Mouse (Mus musculus) forebrain, embryonic 10.5 days (tissue): ENCODE results near the gene Glrx5. TPM values are rescaled to one million over a fixed set of nuclear protein-coding genes. Genes with fewer than 3 reads are reported as not detected.

Experiments used
- DNase-seq: peaks from one replicate; pipeline ENCODE4 v3.0.0-alpha.2; 2017; ENCODE audit warnings: low spot score; ENCODE audit errors: extremely low spot score
- H3K27ac ChIP-seq: fragments of 300-500 bp; sonication (generic); 2 replicates; pipeline ENCODE4 v1.5.1; 2016; ENCODE audit warnings: mild to moderate bottlenecking
- H3K27me3 ChIP-seq: fragments of 300-500 bp; sonication (generic); 2 replicates; pipeline ENCODE4 v1.6.1; 2016; ENCODE audit warnings: mild to moderate bottlenecking; ENCODE audit not compliant: poor library complexity, severe bottlenecking
- H3K36me3 ChIP-seq: fragments of 300-500 bp; sonication (generic); replicated peaks from 2 replicates; pipeline ENCODE4 v1.6.1; 2016; ENCODE audit warnings: mild to moderate bottlenecking, moderate library complexity
- H3K4me1 ChIP-seq: fragments of 300-500 bp; sonication (generic); 2 replicates; pipeline ENCODE4 v1.6.1; 2016
- H3K4me3 ChIP-seq: fragments of 300-500 bp; sonication (generic); 2 replicates; pipeline ENCODE4 v1.5.1; 2016; ENCODE audit warnings: mild to moderate bottlenecking, moderate library complexity
- H3K9me3 ChIP-seq: fragments of 300-500 bp; sonication (generic); 2 replicates; pipeline ENCODE4 v1.6.1; 2016; ENCODE audit warnings: mild to moderate bottlenecking, moderate library complexity
- WGBS: fragments of 180-500 bp; shearing (Covaris S2); methylation state at CpG from one replicate; pipeline ENCODE4 v1.1.7; 2016; 5-methylcytosine and 5-hydroxymethylcytosine counted together
- polyA plus RNA-seq: library from polyadenylated mRNA; unstranded; fragments of >200 nt; fragmentation: Nextera tagmentation; extraction: Ambion mirVana; gene quantifications from 2 replicates; pipeline ENCODE4 v1.2.1, GENCODE M21; 2016

Gene Glrx5
- polyA plus RNA-seq, 1 experiment from 2014 or later: 234 TPM

GRCm38 (mm10) chr12:105025947-105026586, 6.4 kb upstream of the Glrx5 start:
- H3K27me3 ChIP-seq: no peaks in the 10 kb centered on the region
- 0 out of 2 replicates have a peak overlapping the region, but pooled peaks have one; percentile 11 for H3K27ac ChIP-seq
- 61% methylated on average over 10 of the region's 10 CpGs for WGBS
- H3K9me3 ChIP-seq: peaks cover 17% of the 10 kb centered on the region
- peaks cover 10% of the 10 kb centered on the region for H3K4me1 ChIP-seq
- H3K4me3 ChIP-seq: no peak overlapping the region
- no peak for DNase-seq
- peaks cover 36% of the 10 kb centered on the region for H3K36me3 ChIP-seq

GRCm38 (mm10) chr12:105027323-105027991, 5.0 kb upstream of the Glrx5 start:
- Histone ChIP-seq H3K4me3 (no peak overlapping the region), H3K27me3 (no peaks in the 10 kb centered on the region), H3K27ac (no peak overlapping the region), H3K4me1 (peaks cover 16% of the 10 kb centered on the region), H3K9me3 (peaks cover 16% of the 10 kb centered on the region), H3K36me3 (peaks cover 36% of the 10 kb centered on the region)
- DNase-seq: peak; percentile 68
- 37% methylated on average over 15 of the region's 15 CpGs for WGBS

DNA sequence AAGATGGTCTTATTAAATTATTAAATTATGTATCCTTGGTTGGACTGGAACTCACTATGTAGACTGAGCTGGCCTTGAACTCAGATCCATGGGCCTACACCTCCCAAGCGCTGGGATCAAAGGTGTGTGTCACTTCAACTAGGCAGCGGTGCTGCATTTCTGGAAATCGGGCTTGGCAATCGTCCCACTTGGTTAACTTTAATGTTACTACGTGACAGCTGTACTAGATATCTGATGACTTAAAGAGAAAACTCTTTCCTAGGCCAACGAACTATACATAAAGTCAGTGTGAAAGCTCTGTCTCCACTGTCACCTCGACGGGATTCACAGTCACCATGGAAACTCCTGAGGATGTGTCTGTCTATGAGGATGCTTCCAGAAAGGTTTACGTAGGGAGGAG, 2.6 kb upstream of the Glrx5 start:
- Histone ChIP-seq H3K4me3 (no peak overlapping the region), H3K4me1 (peaks cover 36% of the 10 kb centered on the region), H3K27me3 (no peaks in the 10 kb centered on the region), H3K36me3 (peaks cover 25% of the 10 kb centered on the region), H3K27ac (no peak overlapping the region), H3K9me3 (no peaks in the 10 kb centered on the region)
- 93% methylated on average over 9 of the region's 9 CpGs for WGBS
- no peak for DNase-seq

DNA sequence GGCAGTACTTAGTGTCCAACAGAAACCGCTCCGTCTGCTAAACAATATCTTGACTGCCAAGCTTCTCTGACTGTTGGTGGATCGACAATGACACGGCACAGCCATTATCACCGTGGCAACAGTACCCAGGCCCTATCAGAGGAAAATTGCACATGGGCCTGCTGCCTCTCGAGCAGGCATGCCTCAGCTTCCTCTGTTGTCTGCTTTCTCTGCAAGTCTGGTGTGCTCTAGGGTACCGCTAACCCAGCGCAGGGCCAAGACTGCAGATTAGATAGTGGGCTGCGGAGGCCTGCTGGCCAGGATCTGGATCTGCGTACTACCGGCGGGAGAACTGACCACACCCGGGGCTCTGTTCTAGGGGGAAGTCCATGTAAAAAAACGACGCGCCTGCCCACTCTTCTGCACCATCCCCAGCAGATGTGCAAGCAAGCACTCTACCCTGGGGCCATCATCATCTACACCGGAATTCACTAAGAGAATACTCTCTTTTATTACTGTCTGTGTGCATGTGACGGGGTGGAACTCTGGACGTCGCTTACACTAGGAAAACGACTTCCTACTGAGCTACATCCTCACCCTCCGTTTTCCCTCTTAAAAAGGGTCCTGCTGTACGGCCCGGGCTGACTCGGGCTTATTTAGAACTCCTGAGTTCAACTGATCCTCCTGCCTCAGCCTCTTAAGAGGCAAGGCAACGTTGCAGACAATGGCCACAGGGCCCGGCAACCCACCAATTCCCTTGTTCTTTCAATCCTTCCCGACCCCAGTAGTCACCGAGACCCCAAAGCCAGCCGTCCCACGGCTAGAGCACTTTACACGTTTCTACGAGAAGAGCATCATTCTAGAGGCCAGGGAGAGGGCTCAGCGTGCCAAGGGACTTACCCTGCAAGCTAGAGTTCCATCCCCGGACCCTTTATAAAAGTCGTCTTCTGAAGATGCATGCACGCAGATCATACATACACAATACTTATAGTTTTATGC, 1.1 kb upstream of the Glrx5 start:
- Histone ChIP-seq H3K9me3 (no peaks in the 10 kb centered on the region), H3K27me3 (no peaks in the 10 kb centered on the region), H3K36me3 (peaks cover 29% of the 10 kb centered on the region), H3K4me3 (peak overlapping the region; percentile 90), H3K27ac (peak overlapping the region; percentile 89), H3K4me1 (peaks cover 41% of the 10 kb centered on the region)
- WGBS: 11% methylated on average over 37 of the region's 37 CpGs
- peak; percentile 37 for DNase-seq

DNA sequence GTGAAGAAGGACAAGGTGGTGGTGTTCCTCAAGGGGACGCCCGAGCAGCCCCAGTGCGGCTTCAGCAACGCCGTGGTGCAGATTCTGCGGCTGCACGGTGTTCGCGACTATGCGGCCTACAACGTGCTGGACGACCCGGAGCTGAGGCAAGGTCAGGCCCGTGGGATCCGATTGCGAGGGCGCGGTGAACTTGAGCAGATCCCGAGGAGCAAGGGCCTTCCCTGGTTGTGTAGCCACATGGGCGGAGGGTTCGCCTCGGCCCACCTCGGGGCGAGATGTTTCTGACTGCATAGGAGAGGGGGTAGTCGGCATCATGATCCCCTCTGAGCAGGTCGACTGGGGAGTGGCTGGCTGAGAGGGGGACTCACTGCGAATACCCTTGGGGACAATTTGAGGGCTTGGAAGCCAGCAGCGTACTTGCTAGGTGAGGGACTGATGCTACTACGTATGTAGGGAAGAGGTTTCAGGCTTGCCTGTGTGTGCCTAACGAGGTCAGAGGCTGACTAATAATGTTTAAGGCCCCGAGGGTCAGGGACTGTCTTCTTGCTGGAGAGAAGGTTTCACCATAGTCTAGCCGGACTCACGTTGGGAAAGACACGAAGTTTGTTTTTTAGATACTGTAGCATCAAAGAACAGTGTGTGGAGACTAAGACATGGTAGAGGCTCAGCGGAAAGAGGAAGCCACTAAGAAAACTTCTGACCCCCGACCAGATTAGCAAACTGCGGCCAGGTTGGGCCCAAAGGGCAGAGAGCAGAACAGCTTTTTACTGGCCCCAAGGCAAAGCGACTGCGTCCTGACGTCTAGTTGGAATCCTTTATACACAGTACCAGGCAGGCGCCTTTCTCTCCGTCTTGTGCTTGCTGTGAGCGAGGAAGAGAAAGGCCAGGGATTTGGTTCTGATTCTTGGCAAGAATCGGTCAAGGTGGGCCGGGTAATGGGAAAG, 616 bp downstream of the Glrx5 start:
- DNase-seq: no peak
- 3% methylated on average over 45 of the region's 45 CpGs for WGBS

DNA sequence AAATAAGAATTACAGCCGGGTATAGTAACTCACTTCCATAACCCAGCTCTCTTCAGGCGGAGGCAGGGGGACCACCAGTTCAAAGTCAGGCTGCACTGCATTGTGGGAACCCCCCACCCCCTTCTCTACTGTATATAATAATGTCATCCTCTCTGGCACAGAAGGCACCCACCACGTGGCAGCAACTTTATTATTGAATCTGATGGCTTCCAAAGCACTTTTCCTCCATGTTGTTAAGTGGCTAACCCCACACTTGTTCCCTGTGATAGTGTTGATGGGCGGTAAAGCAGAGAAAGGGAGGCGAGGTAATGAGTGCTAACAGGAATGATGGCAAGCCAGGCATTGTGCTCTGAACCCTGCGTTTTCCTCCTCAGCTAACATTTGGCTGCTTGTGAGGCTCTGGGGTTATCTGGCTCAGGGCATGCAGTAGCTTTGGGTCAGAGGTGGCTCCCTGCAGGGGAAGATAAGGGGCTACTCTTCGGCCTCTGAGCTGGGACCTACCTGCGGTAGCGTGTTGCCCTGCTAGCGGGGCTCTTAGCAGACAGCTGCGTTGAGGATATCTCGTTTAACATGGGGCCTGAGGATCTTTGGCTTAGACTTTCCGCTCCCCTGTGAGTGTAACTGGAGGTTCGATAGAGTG, 1.8 kb downstream of the Glrx5 start:
- H3K4me1 ChIP-seq: peaks cover 48% of the 10 kb centered on the region
- no peaks in the 10 kb centered on the region for H3K27me3 ChIP-seq
- no peaks in the 10 kb centered on the region for H3K9me3 ChIP-seq
- H3K4me3 ChIP-seq: peak overlapping the region; percentile 90
- 82% methylated on average over 14 of the region's 14 CpGs for WGBS
- H3K27ac ChIP-seq: peak overlapping the region; percentile 89; the same call in 1 of the 2 replicates
- H3K36me3 ChIP-seq: peaks cover 37% of the 10 kb centered on the region
- DNase-seq: no peak

More for the DNA sequence above, 616 bp downstream of the Glrx5 start:
- Histone ChIP-seq H3K4me1 (peaks cover 41% of the 10 kb centered on the region), H3K27ac (peak overlapping the region; percentile 89), H3K36me3 (peaks cover 37% of the 10 kb centered on the region), H3K9me3 (no peaks in the 10 kb centered on the region), H3K4me3 (peak overlapping the region; percentile 90), H3K27me3 (no peaks in the 10 kb centered on the region)

- Histone ChIP-seq H3K36me3 (peaks cover 60% of the 10 kb centered on the region), H3K27ac (peak overlapping the region; percentile 48), H3K9me3 (no peaks in the 10 kb centered on the region), H3K4me1 (peaks cover 40% of the 10 kb centered on the region), H3K4me3 (no peak overlapping the region), H3K27me3 (no peaks in the 10 kb centered on the region)
- no peak for DNase-seq
- 88% methylated on average over 11 of the region's 11 CpGs for WGBS
Measured at GRCm38 (mm10) chr12:105038211-105038610, 5.7 kb downstream of the Glrx5 start.

DNA sequence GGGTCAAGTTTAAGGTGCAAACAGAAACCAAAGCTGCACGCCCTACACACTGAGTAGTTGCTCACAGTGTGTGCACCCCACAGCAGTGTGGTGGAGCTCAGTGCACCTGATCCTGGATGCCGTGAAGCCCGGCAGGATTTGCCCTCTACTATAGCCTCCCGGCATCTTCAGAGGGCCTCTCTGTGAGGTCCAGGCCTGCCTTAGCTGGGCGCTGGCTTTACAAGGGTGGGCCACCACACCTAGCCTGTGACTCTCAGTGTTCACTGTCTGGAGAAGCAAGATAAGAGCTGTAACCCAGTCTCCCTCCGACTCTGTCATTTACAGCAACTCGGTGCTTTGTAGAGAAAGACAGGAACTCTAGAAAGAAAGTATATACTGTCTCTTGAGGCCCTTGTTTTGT, 6.4 kb downstream of the Glrx5 start:
- H3K36me3 ChIP-seq: peaks cover 67% of the 10 kb centered on the region
- DNase-seq: no peak
- H3K4me3 ChIP-seq: no peak overlapping the region
- no peaks in the 10 kb centered on the region for H3K9me3 ChIP-seq
- no peaks in the 10 kb centered on the region for H3K27me3 ChIP-seq
- 91% methylated on average over 7 of the region's 7 CpGs for WGBS
- peaks cover 33% of the 10 kb centered on the region for H3K4me1 ChIP-seq
- no peak overlapping the region for H3K27ac ChIP-seq

DNA sequence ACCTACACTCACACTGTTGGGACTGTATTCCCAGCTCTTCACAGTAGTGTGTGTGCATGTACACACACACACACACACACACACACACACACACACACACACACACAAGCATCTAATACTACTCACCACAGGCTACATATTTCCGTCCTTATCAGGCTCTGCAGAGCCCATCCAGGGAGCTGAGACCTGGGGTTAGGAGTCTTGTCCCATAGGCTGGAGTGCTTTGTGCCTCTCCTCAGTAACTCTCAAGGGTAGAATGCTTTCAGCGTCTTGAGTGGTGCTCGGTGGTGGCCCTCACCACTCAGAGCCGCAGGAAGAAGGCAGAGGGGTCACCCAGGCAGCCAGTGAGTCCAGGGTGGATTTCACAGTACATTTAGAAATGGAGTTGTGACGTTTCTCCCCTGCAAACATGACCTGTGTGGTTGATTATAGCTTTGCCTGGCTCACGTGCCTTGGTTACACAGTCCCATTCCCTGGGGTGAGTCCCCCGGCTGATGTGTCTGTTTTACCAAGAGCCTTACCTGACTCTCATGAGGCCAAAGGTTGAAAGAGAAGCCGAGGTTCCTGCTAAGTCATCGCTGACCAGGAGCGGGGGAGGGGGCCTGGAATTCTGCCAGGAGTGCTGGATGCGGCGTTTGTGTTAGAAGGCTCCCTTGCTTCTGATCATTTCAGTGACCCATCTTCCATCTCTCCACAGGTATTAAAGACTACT, 7.2 kb downstream of the Glrx5 start:
- 79% methylated on average over 12 of the region's 12 CpGs for WGBS
- Histone ChIP-seq H3K36me3 (peaks cover 69% of the 10 kb centered on the region), H3K27me3 (no peaks in the 10 kb centered on the region), H3K27ac (peak overlapping the region; percentile 4; the same call in 1 of the 2 replicates), H3K4me3 (no peak overlapping the region), H3K4me1 (peaks cover 24% of the 10 kb centered on the region), H3K9me3 (no peaks in the 10 kb centered on the region)
- no peak for DNase-seq

- no peak overlapping the region for H3K4me3 ChIP-seq
- H3K27ac ChIP-seq: no peak overlapping the region
- H3K27me3 ChIP-seq: no peaks in the 10 kb centered on the region
- no peak for DNase-seq
- peaks cover 67% of the 10 kb centered on the region for H3K36me3 ChIP-seq
- WGBS: 96% methylated on average over 7 of the region's 7 CpGs
- peaks cover 18% of the 10 kb centered on the region; the same call in 1 of the 2 replicates for H3K4me1 ChIP-seq
- no peaks in the 10 kb centered on the region for H3K9me3 ChIP-seq
Measured at GRCm38 (mm10) chr12:105040950-105041349, 8.5 kb downstream of the Glrx5 start.

DNA sequence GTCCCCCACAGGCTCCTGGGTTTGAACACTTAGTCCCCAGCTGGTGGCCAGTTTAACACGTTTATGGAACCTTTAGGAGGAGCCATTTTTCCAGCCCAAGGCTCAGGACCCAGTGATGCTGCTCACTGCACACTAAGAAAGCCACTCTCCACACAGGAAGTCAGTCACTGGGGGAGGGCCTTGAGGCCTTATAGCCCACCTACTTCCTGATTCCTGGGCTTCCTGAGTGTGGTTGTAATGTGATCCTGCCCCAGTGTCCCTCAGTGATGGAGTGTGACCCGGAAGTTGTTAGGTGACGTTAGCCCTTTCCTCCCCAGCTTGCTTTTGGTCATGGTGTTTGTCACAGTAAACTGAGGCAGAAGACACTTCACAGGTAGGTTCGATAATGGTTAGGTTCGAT, 10.6 kb downstream of the Glrx5 start:
- Histone ChIP-seq H3K4me3 (no peak overlapping the region), H3K27me3 (no peaks in the 10 kb centered on the region), H3K27ac (no peak overlapping the region), H3K4me1 (peaks cover 20% of the 10 kb centered on the region), H3K9me3 (peaks cover 12% of the 10 kb centered on the region; the same call in 1 of the 2 replicates), H3K36me3 (peaks cover 68% of the 10 kb centered on the region)
- DNase-seq: no peak
- 89% methylated on average over 5 of the region's 5 CpGs for WGBS
